Mouse (Mus musculus): ENCODE measurements around the gene Ctnna3. TPM values are rescaled to one million over a fixed set of nuclear protein-coding genes. Genes with fewer than 3 reads are reported as not detected.
A peak's percentile ranks its signal among the peaks of the same experiment; 100 is the strongest.

Ctnna3 gene
- total and polyA plus RNA-seq, 2 experiments = 0.09 TPM; not detected in 1

- no peaks in the 10 kb centered on the region for H3K79me2 ChIP-seq (ENCODE audit: control insufficient read depth, insufficient read depth, low read length)
- H3K4me3 ChIP-seq (ENCODE audit: insufficient read depth, low read depth, low read length) = no peak overlapping the region
- H3K27me3 ChIP-seq (ENCODE audit: control insufficient read depth, insufficient read depth, low read length) = no peaks in the 10 kb centered on the region
- WGBS = 26% methylated on average over 4 of the region's 4 CpGs
- DNase-seq (ENCODE audit: extremely low read depth, low read depth, low spot score) = no peak
- H3K9ac ChIP-seq (ENCODE audit: low read depth, low read length) = no peak overlapping the region
- no peak overlapping the region for H3K27ac ChIP-seq (replicated peaks; ENCODE audit: insufficient read depth, low read depth, low read length)
- no peaks in the 10 kb centered on the region for H3K36me3 ChIP-seq (ENCODE audit: control insufficient read depth, insufficient read depth, low read length)
- no peaks in the 10 kb centered on the region for H3K4me1 ChIP-seq (ENCODE audit: control insufficient read depth, insufficient read depth, low read length)
- TF ChIP-seq POLR2A (IDR thresholded peaks at IDR 0.05; ENCODE audit: extremely low read depth, insufficient read depth, low read length) (no peak), CTCF (IDR thresholded peaks at IDR 0.05; ENCODE audit: low read depth, low read length) (no peak)
Observed at GRCm38 (mm10) chr10:63689651-63690050, 259.8 kb downstream of the Ctnna3 start.

DNA sequence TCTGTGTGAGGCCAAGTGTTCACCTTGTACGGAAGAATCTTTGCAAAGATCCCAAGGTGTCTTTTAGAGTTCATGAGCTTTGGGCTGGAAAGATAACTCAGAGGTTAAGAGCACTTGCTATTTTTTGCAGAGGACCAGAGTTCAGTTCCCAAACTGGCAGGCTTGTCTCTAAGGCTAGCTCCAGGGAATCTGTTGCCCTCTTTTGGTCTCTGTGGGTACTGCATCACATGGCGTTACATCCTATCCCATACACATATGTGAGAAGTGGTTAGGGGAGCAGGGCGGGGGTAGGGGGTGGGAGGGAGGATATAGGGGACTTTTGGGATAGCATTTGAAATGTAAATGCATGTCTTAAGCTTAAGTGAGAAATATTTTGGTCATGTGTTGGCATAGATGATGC is 262.1 kb downstream of the Ctnna3 start:
- 59% methylated on average over 3 of the region's 3 CpGs for WGBS
- H3K4me1 ChIP-seq (ENCODE audit: control insufficient read depth, insufficient read depth, low read length) = no peaks in the 10 kb centered on the region
- no peak overlapping the region for H3K4me3 ChIP-seq (ENCODE audit: insufficient read depth, low read depth, low read length)
- H3K27me3 ChIP-seq (ENCODE audit: control insufficient read depth, insufficient read depth, low read length) = no peaks in the 10 kb centered on the region
- H3K9ac ChIP-seq (ENCODE audit: low read depth, low read length) = no peak overlapping the region
- no peaks in the 10 kb centered on the region for H3K79me2 ChIP-seq (ENCODE audit: control insufficient read depth, insufficient read depth, low read length)
- TF ChIP-seq POLR2A (IDR thresholded peaks at IDR 0.05; ENCODE audit: extremely low read depth, insufficient read depth, low read length) (no peak), CTCF (IDR thresholded peaks at IDR 0.05; ENCODE audit: low read depth, low read length) (peak; percentile 27; the same call in 1 of the 2 replicates)
- H3K36me3 ChIP-seq (ENCODE audit: control insufficient read depth, insufficient read depth, low read length) = no peaks in the 10 kb centered on the region
- peak; percentile 18 for DNase-seq (ENCODE audit: extremely low read depth, low read depth, low spot score)
- no peak overlapping the region for H3K27ac ChIP-seq (replicated peaks; ENCODE audit: insufficient read depth, low read depth, low read length)

DNA sequence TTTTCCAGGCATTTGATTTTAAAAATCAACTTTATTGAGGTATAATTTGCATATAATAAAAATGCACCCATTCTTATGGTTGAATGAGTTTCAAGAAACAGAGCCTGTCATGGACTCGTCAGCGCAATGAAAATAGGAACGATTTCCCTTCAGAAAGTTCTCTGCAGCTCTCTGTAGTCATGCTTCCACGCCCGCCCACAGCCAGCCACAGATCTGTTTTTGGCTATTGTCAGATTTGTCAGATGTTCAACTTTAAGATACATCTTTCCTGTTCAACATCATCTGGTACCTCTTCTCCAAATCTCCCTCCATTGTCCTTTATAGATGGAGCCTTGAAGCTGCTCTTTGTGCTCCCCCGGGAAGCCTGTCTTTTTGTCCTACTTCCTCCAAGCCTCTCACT is 280.3 kb downstream of the Ctnna3 start:
- Histone ChIP-seq H3K9ac (ENCODE audit: low read depth, low read length) (no peak overlapping the region), H3K36me3 (ENCODE audit: control insufficient read depth, insufficient read depth, low read length) (no peaks in the 10 kb centered on the region), H3K27ac (replicated peaks; ENCODE audit: insufficient read depth, low read depth, low read length) (no peak overlapping the region), H3K4me3 (ENCODE audit: insufficient read depth, low read depth, low read length) (no peak overlapping the region), H3K79me2 (ENCODE audit: control insufficient read depth, insufficient read depth, low read length) (no peaks in the 10 kb centered on the region), H3K4me1 (ENCODE audit: control insufficient read depth, insufficient read depth, low read length) (no peaks in the 10 kb centered on the region), H3K27me3 (ENCODE audit: control insufficient read depth, insufficient read depth, low read length) (peaks cover 2% of the 10 kb centered on the region; the same call in 1 of the 2 replicates)
- WGBS = 91% methylated on average over 6 of the region's 6 CpGs
- TF ChIP-seq CTCF (IDR thresholded peaks at IDR 0.05; ENCODE audit: low read depth, low read length) (no peak), POLR2A (IDR thresholded peaks at IDR 0.05; ENCODE audit: extremely low read depth, insufficient read depth, low read length) (no peak)
- no peak for DNase-seq (ENCODE audit: extremely low read depth, low read depth, low spot score)

GRCm38 (mm10) chr10:63712530-63712929 is 282.6 kb downstream of the Ctnna3 start:
- DNase-seq (ENCODE audit: extremely low read depth, low read depth, low spot score) = no peak
- Histone ChIP-seq H3K27me3 (ENCODE audit: control insufficient read depth, insufficient read depth, low read length) (no peaks in the 10 kb centered on the region), H3K9ac (ENCODE audit: low read depth, low read length) (no peak overlapping the region), H3K4me1 (ENCODE audit: control insufficient read depth, insufficient read depth, low read length) (no peaks in the 10 kb centered on the region), H3K79me2 (ENCODE audit: control insufficient read depth, insufficient read depth, low read length) (no peaks in the 10 kb centered on the region), H3K4me3 (ENCODE audit: insufficient read depth, low read depth, low read length) (no peak overlapping the region), H3K27ac (replicated peaks; ENCODE audit: insufficient read depth, low read depth, low read length) (no peak overlapping the region), H3K36me3 (ENCODE audit: control insufficient read depth, insufficient read depth, low read length) (no peaks in the 10 kb centered on the region)
- TF ChIP-seq POLR2A (IDR thresholded peaks at IDR 0.05; ENCODE audit: extremely low read depth, insufficient read depth, low read length) (no peak), CTCF (IDR thresholded peaks at IDR 0.05; ENCODE audit: low read depth, low read length) (no peak)
- 53% methylated on average over 8 of the region's 8 CpGs for WGBS

DNA sequence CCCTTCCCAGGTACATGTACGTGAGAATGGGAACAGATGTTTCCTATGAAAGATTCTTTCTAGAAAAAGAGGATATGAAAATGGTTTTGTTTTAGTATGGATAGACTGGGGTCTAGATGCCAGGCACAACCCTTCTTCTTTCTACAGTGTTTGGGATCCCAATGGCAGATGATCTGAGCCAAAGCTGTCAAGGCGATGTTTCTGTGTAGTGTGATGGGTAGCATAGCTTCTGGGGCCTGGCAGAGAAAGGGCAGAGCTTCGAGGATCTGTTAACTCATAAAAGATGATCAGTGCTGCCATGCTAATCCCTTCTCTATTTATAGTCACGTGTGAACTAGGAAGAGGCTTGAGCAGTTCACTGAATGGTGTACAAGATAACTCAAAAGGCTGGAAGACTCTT is 284.3 kb downstream of the Ctnna3 start:
- WGBS = 75% methylated on average over 4 of the region's 4 CpGs
- no peak for DNase-seq (ENCODE audit: extremely low read depth, low read depth, low spot score)
- TF ChIP-seq POLR2A (IDR thresholded peaks at IDR 0.05; ENCODE audit: extremely low read depth, insufficient read depth, low read length) = no peak

DNA sequence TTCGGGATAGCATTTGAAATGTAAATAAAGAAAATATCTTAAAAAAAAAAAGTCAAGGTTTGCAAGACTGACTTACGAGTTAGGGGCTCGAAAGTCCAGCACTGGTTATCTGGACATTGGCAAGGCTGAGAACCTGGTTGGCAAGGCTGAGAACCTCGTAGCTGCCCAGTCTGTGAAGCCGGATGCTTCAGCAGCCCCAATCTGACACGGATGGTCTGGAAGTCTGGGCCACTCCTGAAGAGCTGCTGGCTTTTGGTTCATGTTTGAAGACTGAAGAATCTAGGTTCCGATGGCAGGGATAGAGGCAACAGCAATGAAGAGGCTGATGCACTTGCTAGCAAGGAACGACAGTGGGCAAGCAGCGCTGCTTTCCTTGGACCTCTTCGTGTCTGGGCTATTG is 339.0 kb downstream of the Ctnna3 start:
- Histone ChIP-seq H3K27me3 (ENCODE audit: control insufficient read depth, insufficient read depth, low read length) (no peaks in the 10 kb centered on the region), H3K4me3 (ENCODE audit: insufficient read depth, low read depth, low read length) (no peak overlapping the region), H3K79me2 (ENCODE audit: control insufficient read depth, insufficient read depth, low read length) (no peaks in the 10 kb centered on the region), H3K27ac (replicated peaks; ENCODE audit: insufficient read depth, low read depth, low read length) (no peak overlapping the region), H3K4me1 (ENCODE audit: control insufficient read depth, insufficient read depth, low read length) (no peaks in the 10 kb centered on the region), H3K36me3 (ENCODE audit: control insufficient read depth, insufficient read depth, low read length) (no peaks in the 10 kb centered on the region), H3K9ac (ENCODE audit: low read depth, low read length) (no peak overlapping the region)
- TF ChIP-seq POLR2A (IDR thresholded peaks at IDR 0.05; ENCODE audit: extremely low read depth, insufficient read depth, low read length) (no peak), CTCF (IDR thresholded peaks at IDR 0.05; ENCODE audit: low read depth, low read length) (no peak)
- 83% methylated on average over 10 of the region's 10 CpGs for WGBS
- DNase-seq (ENCODE audit: extremely low read depth, low read depth, low spot score) = no peak

More for the DNA sequence above, 284.3 kb downstream of the Ctnna3 start:
- Histone ChIP-seq H3K4me3 (ENCODE audit: insufficient read depth, low read depth, low read length) (no peak overlapping the region), H3K27ac (replicated peaks; ENCODE audit: insufficient read depth, low read depth, low read length) (no peak overlapping the region), H3K27me3 (ENCODE audit: control insufficient read depth, insufficient read depth, low read length) (no peaks in the 10 kb centered on the region), H3K36me3 (ENCODE audit: control insufficient read depth, insufficient read depth, low read length) (no peaks in the 10 kb centered on the region), H3K79me2 (ENCODE audit: control insufficient read depth, insufficient read depth, low read length) (no peaks in the 10 kb centered on the region), H3K4me1 (ENCODE audit: control insufficient read depth, insufficient read depth, low read length) (no peaks in the 10 kb centered on the region), H3K9ac (ENCODE audit: low read depth, low read length) (no peak overlapping the region)
